Mouse (Mus musculus) frontal cortex, adult (tissue): ENCODE data around the gene Pnrc1.

ENCODE experiments used
- ATAC-seq: cut with Nextera tagmentation; 2 replicates; pipeline ENCODE4 v1.9.2; 2017; ENCODE audit warnings: mild to moderate bottlenecking, moderate library complexity, mixed read lengths; ENCODE audit not compliant: low TSS enrichment

Pnrc1 gene

DNA sequence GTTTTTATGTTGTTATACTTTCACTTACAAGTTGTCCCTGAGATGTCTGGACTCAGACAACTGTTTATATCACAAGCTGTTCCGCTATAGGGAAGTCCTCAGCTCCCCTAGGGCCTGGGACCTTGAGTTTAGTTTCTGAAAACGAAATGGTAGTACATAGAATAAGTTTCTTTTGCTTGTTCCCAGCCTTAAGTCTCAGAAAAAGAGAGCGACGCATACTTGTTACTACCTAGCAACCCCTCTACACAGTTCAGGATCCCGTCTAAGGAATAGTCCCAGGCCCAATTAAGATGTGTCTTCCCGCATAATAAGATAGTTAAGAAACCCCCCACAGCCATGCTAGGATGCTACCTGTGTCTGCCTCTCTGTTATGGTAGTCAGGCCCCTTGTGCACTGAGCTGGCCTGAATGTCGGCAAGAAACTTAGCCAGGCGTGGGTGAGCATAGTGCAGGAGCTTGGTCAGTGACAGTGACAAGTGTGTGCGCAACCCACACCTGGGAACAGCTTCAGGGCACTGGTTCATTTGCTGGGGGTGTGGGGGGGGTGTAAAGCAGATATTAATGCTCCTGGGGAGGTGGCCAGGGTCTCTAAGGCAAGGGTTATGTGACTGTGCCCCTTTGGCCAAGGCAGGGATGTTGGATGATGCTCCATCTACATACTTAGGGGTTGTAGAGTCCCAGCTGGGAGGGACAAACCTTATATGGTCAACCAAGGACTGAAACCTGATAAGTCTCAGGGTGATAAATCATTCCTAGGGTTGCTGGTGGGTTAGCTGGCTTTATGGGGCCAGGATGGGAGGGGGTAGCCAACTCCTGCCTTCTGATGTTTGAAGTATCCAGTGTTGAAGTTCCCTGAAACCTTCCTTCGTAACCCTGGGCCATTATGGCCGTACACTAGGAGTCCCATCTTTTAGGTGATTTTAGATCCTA lies 19.3 kb downstream of the Pnrc1 start:
- no peak for ATAC-seq

DNA sequence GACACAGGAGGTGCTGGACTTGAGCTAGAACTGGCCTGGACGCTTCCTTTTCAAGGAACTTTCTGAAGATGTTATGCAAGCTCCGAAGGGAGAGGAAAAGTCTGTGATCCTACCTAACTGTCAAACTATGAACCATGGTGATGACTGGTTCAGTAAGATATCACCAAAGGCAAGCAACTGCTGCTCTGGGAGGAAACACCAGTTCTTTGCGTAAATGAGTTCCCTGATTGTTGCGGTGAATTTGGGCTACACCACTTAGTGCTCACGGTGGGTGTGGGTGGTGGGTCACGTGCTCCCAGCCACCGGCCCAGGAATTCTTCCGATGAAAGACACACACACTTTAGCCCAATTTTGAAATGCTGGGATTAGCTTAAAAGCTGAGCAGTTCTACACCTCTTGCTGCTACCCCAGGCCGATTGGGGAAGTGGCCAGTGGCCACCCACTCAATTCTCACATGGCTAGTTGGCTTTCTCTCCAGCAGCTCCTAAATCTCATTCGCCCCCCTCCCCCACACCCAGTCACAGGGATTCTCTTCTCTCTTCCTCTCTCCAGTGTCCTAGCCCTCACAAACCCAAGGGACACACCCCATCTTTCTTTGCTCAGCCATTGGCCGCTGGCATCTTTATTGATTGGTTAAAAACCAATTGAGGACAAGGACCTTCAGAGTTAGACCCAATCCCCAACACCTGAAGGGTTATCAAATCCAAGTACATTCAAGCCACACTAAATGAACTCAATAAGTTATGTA lies 24.8 kb downstream of the Pnrc1 start:
- ATAC-seq: no peak

DNA sequence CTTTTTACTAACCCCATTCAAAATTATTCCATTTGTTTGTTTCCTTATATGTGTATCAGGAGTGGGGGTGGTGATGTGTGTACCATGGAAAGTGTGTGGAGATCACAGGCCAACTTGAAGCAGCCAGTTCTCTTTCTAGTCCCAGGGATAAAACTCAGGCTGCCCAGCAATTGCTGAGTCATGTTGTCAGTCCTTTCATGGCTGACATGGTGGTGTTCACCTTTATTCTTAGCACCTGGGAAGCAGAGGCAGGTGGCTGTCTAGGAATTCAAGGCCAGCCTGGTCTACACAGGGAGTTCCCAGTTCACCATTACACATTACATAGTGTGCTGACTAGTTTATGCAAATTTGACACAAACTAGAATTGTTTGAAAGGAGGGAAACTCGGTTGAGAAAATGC lies 27.1 kb downstream of the Pnrc1 start:
- no peak for ATAC-seq

DNA sequence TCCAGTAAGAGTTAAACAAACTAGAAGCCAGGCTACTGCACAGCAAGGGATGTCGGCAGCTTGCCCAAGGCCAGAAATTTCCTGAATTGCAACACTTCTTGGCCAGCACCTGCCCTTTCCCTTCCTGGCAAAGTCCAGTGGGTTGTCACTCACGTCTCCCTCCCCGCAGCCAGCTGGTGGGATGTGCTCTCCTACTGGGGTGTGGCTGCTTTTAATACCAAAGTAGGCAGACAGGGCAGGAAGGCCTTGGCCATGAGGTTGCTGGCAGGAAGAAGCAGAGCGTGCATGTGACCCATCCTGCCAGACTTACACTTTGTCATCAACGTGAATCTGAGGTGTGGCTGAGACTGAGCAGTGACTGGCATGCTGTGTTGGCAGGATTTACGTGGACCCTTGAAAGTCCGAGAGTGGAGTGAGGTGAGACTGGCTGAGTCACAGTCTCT lies 28.6 kb downstream of the Pnrc1 start:
- 0 out of 2 replicates have a peak, but pooled peaks have one; percentile 27 for ATAC-seq

DNA sequence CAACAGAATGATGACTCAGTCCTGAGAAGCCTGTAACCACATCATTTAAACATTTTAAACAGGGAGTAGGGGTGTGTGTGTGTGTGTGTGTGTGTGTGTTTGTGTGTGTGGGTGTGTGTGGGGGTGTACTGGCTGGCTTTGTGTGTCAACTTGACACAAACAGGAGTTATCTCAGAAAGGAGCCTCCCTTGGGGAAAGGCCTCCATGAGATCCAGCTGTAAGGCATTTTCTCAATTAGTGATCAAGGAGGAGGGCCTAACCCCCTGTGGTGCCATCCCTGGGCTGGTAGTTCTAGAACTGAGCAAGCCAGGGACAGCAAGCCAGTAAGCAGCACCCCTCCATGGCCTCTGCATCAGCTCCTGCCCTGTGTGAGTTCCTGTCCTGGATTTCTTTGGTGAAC lies 29.7 kb downstream of the Pnrc1 start:
- ATAC-seq: no peak

DNA sequence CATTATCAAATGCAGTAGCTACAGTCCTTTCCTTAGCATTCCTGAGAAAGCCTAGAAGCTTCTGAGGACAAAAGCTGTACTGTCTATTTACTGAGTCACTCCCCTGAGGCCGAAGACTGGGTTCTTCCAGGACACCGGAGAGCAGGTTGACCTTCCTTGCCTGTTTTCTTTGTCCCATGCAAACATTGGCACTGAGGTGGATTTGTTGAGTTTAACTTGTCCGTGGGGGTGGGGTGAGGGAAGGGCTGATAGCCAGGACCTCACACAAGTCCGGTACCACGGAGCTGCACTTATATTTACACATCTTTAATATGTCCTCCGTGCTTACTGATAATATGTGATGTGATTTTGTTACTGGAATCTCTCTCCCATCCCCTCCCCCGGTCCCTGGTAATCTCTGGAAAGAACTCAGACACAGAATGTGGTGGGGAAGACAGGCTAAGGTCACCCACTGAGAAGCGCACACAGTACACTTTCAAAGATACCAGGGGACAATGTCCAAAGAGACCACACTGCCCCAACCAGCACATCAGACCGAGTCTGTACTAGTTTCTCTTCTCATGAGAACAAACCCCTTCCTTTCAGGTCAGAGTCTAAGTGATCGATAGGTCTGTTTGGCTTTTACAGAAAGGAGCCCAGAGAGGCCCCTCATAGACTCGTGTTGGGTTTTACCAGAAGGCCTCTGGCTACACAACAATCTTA lies 32.5 kb downstream of the Pnrc1 start:
- ATAC-seq: no peak

DNA sequence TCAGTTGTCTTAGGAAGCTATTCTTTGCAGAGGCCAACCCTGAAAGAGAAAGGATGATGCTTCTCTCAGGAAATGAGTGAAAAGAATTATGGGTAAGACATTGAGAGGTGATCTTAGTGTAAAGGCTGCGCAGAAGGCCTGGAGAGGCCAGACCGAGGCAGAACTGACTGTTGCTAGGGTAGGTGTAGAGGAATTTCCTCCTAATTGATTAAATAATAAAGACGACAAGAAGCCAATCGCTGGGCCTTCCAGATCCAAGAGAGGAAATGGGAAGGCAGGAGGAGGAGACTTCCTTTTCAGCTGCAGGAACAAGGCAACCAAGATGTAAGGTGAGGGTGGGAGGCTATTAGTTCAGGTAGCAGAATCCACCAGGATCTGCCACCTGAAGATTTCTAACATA lies 35.3 kb downstream of the Pnrc1 start:
- ATAC-seq: no peak

DNA sequence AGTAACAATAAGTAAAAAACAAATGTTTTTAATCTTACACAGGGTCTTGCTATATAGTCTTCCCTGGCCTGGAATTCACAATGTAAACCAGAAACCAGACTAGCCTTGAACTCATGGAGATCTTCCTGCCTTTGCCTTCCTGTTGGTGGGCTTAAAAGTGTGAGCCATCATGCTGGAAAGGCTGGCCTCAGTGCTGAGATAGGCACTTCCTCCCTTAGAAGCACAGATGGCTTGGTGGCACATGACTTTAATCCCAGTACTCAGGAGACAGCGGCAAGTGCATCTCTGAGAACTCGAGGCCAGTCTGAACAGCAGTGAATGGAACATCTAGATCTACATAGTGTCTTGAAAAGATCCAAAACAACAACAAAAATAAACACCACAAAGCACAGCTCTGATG lies 39.1 kb downstream of the Pnrc1 start:
- ATAC-seq: no peak

DNA sequence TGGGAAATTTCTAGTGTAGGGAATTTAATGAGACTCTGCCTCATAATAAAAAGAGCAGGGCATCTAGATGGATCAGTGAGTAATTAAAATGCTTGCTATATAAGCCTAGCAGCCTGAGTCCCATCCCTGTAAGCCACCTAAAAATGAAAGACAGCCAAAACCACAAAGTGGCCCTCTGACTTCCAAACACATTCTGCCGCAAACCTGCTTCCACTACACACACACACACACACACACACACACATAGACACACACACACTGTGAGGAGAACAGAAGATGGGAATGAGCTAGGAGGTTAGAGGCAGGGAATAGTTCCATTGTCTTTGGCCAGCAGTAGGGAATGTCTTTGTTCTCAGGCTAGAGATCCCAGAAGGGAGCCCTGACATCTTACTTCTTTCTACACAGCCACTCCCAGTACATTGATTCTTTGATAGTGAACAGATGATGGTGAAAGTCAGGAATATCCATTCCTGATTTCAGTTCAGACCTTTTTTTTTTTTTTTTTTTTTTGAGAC lies 40.2 kb downstream of the Pnrc1 start:
- ATAC-seq: no peak

DNA sequence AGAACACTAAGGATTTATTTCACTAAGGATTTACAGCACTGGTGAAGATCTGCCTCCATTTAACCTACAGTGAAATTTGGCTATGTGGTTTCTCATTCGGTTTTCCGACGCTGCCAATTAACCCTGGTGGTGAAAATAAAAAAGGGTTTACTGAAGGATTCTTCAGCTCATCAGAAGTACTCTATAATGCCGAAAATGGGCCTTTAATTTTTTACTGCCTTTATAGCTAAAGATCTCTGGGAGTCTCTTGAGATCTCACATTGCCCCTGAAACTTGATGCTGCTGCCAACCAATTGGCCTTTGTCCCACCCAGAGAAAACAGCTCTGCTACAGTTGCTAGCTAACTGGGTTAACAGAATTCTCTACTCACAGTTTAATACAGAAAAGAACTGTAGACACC lies 41.0 kb downstream of the Pnrc1 start:
- ATAC-seq: no peak

DNA sequence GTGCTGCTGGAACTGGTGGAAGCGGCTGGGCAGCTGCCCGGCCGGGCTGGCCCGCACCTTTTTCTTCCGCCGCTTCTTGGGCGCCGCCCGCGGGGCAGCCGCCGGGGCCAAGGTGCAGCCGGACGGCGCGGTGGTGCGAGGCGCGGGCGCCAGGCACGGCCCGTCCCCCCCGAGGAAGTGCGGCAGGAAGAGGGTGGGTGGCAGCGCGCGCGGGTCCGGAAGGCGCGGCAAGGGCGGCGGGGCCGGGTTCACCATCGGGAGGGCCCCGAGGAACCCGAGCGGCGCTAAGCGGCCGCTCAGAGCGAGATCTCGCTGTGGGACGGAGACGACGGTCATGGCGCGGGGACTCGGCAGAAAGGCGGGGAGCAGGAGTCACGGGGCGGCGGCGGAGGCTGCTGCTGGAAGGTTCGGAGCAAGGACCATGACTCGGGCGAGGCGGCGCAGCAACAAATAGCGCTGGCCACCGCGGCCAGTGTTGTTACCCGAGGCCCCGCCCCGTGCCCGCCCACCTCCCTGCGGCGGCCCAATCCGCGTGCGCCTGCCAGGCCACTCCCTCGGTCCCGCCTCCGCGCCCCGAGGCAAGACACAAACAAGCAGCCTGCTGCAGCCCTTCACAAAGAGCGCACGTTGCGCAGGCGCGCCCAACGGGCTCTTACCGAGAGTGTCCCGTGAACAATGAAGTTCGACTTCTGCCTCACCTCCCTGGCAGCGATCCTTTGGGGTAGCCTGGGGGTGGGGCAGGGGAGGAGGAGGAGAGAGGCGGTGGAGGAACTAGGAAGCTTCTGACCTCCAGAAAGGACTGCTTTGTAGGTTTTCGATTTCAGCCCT lies 41.7 kb downstream of the Pnrc1 start:
- ATAC-seq: peak; percentile 82

DNA sequence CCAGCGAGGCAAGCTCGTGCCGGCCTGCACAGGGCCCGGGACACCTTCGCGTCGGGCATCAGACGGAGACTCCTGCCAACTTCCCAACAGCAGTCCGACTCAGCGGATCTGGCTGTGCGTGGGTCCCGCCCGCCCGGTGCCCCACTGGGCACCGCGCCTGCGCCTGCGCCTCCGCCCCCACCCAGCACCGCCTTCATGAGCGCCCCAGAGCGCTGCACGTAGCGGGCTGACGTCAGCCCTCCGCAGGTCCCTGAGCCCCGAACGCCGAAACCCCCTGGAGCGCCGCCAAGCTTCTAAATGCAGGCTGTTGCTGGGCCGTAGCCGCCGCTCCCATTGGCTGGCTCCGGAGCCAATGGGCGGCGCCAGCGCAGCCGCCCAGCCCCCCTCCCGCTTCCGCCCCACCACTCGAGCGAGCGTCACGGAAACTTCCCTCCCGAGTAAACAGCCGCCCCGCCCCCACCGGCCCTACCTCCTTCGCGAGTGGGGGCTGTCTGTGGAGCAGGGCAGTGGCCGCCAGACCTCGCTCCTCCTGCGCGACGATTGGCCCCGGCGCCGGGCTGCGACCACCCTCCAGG lies 42.4 kb downstream of the Pnrc1 start:
- ATAC-seq: peak; percentile 78

DNA sequence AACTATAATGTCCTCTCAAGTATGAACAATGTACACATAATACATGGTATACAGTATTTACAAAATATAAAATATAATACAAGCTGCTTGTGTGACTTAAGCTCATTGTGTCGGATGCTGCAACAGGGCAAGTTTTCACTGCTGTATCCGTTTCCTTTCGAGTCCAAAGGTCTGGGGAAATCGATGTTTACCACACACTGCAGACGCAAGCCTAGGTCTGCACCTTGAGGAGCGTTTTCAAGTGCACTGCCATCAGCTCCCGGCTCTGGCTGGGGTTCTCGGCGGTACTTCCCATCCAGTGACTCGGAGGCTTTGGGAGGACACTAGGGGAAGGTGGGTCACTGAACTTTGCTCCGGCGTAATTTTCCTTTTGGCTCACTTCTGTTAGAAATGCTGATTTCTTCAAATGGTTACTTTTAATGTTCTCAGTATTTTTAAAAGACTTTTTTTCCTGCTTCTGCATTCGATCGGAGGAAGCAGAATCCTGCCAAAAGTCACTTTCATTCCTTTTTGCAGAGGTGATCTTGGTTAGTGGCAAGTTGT lies 44.0 kb downstream of the Pnrc1 start:
- no peak for ATAC-seq

DNA sequence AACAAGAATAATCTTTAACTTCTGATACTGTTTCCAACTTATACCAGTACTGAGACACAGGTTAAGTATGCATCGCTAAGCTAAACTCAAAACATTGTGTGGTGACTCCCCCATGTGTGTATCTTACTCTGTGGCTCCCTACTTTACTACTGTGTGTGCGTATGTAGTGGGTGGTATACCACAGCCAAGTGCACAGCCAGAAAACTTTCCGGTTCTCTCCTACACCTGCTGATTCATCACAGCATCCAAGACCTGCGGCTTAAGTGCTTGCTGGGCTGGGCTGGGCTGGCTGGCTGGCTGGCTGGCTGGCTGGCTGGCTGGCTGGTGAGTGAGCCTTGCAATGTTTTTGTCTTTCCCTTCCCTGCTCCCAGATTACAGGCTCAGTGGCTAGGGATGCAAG lies 46.0 kb downstream of the Pnrc1 start:
- no peak for ATAC-seq

DNA sequence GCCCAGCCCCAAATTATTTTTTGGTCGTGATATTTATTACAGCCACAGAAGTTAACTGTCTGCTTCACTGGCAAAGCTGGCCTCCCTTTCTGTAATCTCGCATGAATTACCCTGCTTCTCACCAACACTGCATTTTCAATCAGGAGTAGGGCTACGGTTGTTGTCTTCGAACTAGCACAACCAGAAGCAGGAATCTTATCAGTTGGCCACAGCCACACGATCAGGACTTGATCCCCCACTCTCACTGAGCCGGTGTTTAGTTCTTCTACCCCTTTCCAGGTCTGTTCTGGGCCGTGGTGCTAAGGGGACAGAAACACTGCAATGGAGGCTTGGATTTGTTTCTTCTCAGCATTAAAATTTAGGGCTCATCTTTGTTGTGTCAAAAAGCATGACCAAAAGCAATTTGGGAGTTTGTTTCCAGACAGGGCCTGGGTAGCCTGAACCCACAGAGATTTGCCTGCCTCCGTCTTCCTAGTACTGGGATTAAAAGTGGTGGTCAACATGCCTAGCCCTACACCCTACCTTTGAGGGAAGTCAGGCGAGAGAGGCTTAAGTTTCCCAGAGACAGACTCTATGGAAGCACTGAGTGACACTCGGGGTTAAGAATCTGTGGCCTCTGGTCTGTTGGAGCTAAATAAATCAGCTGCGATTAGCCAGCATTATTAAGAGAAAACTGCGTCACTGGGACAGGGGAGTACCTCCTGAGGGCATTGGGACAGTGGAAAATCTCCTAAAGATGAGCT lies 46.8 kb downstream of the Pnrc1 start:
- no peak for ATAC-seq

DNA sequence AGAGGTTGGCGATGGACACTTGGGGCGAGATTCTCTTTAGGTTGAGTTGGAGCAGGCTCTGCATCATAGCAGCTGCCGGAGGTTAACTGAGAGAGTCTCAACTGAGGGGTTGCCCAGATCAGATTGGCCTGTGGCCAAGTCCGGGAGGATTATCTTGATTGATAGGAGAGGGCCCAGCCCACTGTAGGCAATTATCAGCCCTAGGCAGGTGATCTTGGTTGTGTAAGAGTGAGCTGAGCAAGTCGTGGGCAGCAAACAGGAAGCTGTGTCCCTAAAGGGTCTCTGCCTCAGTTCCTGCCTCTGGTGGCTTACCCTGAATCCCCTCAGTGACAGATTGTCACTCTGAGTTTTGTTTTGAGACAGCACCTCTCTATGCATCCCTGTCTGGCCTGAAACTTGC lies 47.4 kb downstream of the Pnrc1 start:
- no peak for ATAC-seq

DNA sequence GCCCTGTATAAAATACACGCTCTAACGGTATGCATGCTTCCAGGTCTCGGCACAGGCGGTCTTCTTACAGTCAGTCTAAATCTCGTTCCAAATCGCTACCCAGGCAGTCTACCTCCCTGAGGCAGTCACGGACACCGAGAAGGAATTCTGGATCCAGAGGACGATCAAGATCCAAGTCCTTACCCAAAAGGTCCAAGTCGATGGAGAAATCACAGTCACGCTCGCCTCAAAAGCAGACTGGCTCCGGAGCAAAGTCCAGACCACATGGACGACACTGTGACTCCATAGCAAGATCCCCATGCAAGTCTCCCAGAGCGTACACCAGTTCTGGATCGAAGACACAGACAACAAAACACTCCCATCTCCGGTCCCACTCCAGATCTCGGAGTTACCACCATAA lies 59.1 kb downstream of the Pnrc1 start:
- ATAC-seq: no peak

DNA sequence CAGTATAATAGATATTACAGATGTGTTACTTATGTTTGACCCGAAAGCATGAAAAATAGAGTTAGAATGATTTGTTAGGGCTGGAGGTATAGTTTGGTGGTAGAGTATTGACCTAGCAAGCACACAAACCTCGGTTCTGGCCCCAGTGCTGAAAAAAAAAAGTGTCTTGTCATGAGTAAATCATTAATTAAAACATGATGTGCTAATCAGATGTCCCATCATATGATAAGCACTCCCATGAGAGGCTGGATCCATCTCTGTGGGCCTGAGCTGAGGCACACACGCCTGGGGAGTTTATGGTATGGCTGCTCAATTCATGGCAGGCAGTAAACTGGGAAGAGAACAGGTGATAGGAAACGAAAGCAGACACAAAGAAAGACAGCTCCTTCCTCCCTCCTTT lies 60.3 kb downstream of the Pnrc1 start:
- no peak for ATAC-seq

DNA sequence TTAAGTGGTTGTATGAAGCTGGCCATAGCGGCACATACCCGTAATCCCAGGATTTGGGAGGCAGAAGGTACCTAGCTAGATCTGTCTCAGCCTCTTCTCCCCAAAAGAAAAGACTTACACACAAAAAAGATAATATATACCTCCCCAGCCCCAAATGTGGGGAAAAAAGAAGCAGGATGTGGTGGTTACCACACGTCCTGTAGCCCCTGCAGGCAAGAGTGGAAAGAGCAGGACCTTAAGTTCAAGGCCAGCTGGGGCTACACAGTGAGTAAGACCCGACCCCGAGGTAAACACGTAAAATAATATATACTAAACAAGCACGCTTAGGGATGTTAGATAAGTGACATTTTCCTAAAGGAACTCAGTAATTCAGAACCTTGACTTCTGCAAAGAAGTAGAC lies 62.8 kb downstream of the Pnrc1 start:
- no peak for ATAC-seq
